Comparison of ENCODE assay signal across 10 mouse cellular contexts in genomic region chr2:38514411-38514810, GRCm38 (mm10). TPM values are rescaled to one million over a fixed set of nuclear protein-coding genes. Genes with fewer than 3 reads are reported as not detected.
DNase-seq lines count a peak whose midpoint lies in the region; ATAC-seq lines count a peak whose summit lies in the region.
"Had no signal": no experiment of that assay in that cellular context is flagged by ENCODE, and none has a peak within 500 bp of the region (broad histone marks: within the 10 kb centered on the region; RNA-seq: fewer than 3 reads in every experiment).

No protein-coding gene starts in this region.

- H3K4me2 ChIP-seq in embryonic facial prominence, embryonic 12.5 days (replicated peaks), result no peak overlapping the region
- H3K4me2 ChIP-seq in lung, embryonic 15.5 days, result 0 out of 2 replicates have a peak overlapping the region, but pooled peaks have one; percentile 5
- H3K4me2 ChIP-seq in intestine, embryonic 16.5 days (ENCODE audit: low read depth, low read length), result no peak overlapping the region

- ATAC-seq in embryonic facial prominence, embryonic 12.5 days (ENCODE audit: insufficient number of reproducible peaks, insufficient read depth, low FRiP score, low TSS enrichment), result no peak
- ATAC-seq in lung, embryonic 15.5 days (ENCODE audit: borderline replicate concordance, extremely low read depth, low FRiP score, low TSS enrichment), result no peak
- 0 out of 2 replicates have a peak, but pooled peaks have one; percentile 12 for ATAC-seq in intestine, embryonic 16.5 days
- peak; percentile 88 for ATAC-seq in neutrophil, adult 5-6 weeks (ENCODE audit: extremely low read depth, insufficient number of reproducible peaks, low FRiP score, poor library complexity, severe bottlenecking)

- H3K27me3 ChIP-seq in embryonic facial prominence, embryonic 12.5 days, result no peaks in the 10 kb centered on the region
- H3K27me3 ChIP-seq in embryonic facial prominence, embryonic 10.5 days (replicated peaks; ENCODE audit: low read depth, poor library complexity, severe bottlenecking), result no peaks in the 10 kb centered on the region; the same call in 1 of the 2 replicates
- H3K27me3 ChIP-seq in lung, embryonic 15.5 days, result no peaks in the 10 kb centered on the region
- H3K27me3 ChIP-seq in intestine, embryonic 16.5 days (replicated peaks; ENCODE audit: control insufficient read depth, insufficient read depth, low read length), result no peaks in the 10 kb centered on the region

- H3K9me3 ChIP-seq in embryonic facial prominence, embryonic 12.5 days, result no peaks in the 10 kb centered on the region
- no peaks in the 10 kb centered on the region for H3K9me3 ChIP-seq in embryonic facial prominence, embryonic 10.5 days
- no peaks in the 10 kb centered on the region for H3K9me3 ChIP-seq in lung, embryonic 15.5 days
- H3K9me3 ChIP-seq in intestine, embryonic 16.5 days (ENCODE audit: control insufficient read depth, low read length), result no peaks in the 10 kb centered on the region

- no peak for DNase-seq in embryonic facial prominence, embryonic 10.5 days (ENCODE audit: low spot score)
- DNase-seq in lung, postnatal 10 days, result no peak
- DNase-seq in layer of hippocampus, adult 11-12 months (ENCODE audit: low spot score), result no peak
- DNase-seq in c-Kit-positive CD71-positive TER-119-positive erythroid progenitor cells, embryonic 14.5 days (ENCODE audit: low spot score), result no peak
- DNase-seq: gastrocnemius, postnatal 10 days; kidney, adult 18-20 months had no signal

- WGBS in embryonic facial prominence, embryonic 12.5 days, result 75% methylated on average over 7 of the region's 7 CpGs
- WGBS in embryonic facial prominence, embryonic 10.5 days, result 77% methylated on average over 7 of the region's 7 CpGs
- 38% methylated on average over 7 of the region's 7 CpGs for WGBS in lung, embryonic 15.5 days
- 58% methylated on average over 7 of the region's 7 CpGs for WGBS in intestine, embryonic 16.5 days

- H3K9ac ChIP-seq in embryonic facial prominence, embryonic 12.5 days, result no peak overlapping the region
- H3K9ac ChIP-seq in lung, embryonic 15.5 days, result no peak overlapping the region
- no peak overlapping the region for H3K9ac ChIP-seq in intestine, embryonic 16.5 days (ENCODE audit: low read depth, low read length)

- no peak overlapping the region for H3K4me3 ChIP-seq in embryonic facial prominence, embryonic 12.5 days
- no peak overlapping the region for H3K4me3 ChIP-seq in embryonic facial prominence, embryonic 10.5 days
- H3K4me3 ChIP-seq in lung, embryonic 15.5 days, result no peak overlapping the region
- H3K4me3 ChIP-seq in intestine, embryonic 16.5 days (ENCODE audit: low read length), result no peak overlapping the region

- H3K36me3 ChIP-seq in embryonic facial prominence, embryonic 12.5 days, result 0 out of 2 replicates have a peak, but pooled peaks cover 4% of the 10 kb centered on the region
- peaks cover 8% of the 10 kb centered on the region; the same call in 1 of the 2 replicates for H3K36me3 ChIP-seq in embryonic facial prominence, embryonic 10.5 days (replicated peaks)
- 0 out of 2 replicates have a peak, but pooled peaks cover 2% of the 10 kb centered on the region for H3K36me3 ChIP-seq in lung, embryonic 15.5 days
- H3K36me3 ChIP-seq in intestine, embryonic 16.5 days (ENCODE audit: control insufficient read depth, insufficient read depth, low read length), result 0 out of 2 replicates have a peak, but pooled peaks cover 3% of the 10 kb centered on the region

- H3K4me1 ChIP-seq in embryonic facial prominence, embryonic 12.5 days, result peaks cover 27% of the 10 kb centered on the region
- H3K4me1 ChIP-seq in embryonic facial prominence, embryonic 10.5 days, result peaks cover 49% of the 10 kb centered on the region
- peaks cover 61% of the 10 kb centered on the region for H3K4me1 ChIP-seq in lung, embryonic 15.5 days
- H3K4me1 ChIP-seq in intestine, embryonic 16.5 days (ENCODE audit: control insufficient read depth, insufficient read depth, low read length), result peaks cover 38% of the 10 kb centered on the region

- H3K27ac ChIP-seq in embryonic facial prominence, embryonic 12.5 days, result peak overlapping the region; percentile 8; the same call in 1 of the 2 replicates
- no peak overlapping the region for H3K27ac ChIP-seq in embryonic facial prominence, embryonic 10.5 days (replicated peaks)
- 0 out of 2 replicates have a peak overlapping the region, but pooled peaks have one; percentile 8 for H3K27ac ChIP-seq in lung, embryonic 15.5 days
- H3K27ac ChIP-seq in intestine, embryonic 16.5 days (ENCODE audit: low read length), result peak overlapping the region; percentile 23

RNA-seq across cellular contexts. Expression of gene Nek6, which starts 3.0 kb away (rescaled TPM):
- 133 and 135 TPM in 2 replicates for polyA plus RNA-seq in embryonic facial prominence, embryonic 12.5 days (2016; fragmentation: Nextera tagmentation; extraction: Ambion mirVana)
- 85.4 and 85.8 TPM in 2 replicates for polyA plus RNA-seq in embryonic facial prominence, embryonic 10.5 days (2016; fragmentation: Nextera tagmentation; extraction: Ambion mirVana)
- 124 and 129 TPM in 2 replicates for polyA plus RNA-seq in lung, embryonic 15.5 days (2015; fragmentation: Nextera tagmentation; extraction: Ambion mirVana)
- 124 and 128 TPM in 2 replicates for polyA plus RNA-seq in intestine, embryonic 16.5 days (2015; fragmentation: Nextera tagmentation; extraction: Ambion mirVana)
- 4.9 and 7.0 TPM in 2 replicates for total RNA-seq in neutrophil, adult 5-6 weeks (2017)

Comparison
In these comparisons a context has a peak if more than half of its experiments do, and no peak if none do; other contexts are left out.
1. ATAC-seq: peak in intestine, embryonic 16.5 days (single experiment) and neutrophil, adult 5-6 weeks (single experiment); none in embryonic facial prominence, embryonic 12.5 days (single experiment) and lung, embryonic 15.5 days (single experiment).